Mouse (Mus musculus): ENCODE measurements around the gene Atp10b.
"Not testable (repeated sequence)": the region's sequence is repeated elsewhere in the genome, so short reads cannot be mapped to it uniquely, and the experiment has no call there.

The Atp10b gene

DNA sequence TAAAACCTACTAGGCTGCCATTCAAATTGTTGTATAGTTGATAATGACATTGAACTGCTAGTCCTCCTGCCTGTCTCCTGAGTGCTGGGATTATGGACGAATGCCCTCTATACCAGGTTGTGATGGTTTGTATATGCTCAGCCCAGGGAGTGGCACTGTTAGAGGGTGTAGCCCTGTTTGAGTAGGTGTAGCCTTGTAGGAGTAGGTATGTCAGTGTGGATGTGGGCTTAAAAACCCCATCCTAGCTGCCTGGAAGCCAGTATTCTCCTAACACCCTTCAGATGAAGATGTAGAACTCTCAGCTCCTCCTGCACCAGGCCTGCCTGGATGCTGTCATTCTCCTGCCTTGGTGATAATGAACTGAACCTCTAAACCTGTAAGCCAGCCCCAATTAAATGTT lies at the start of gene Atp10b:
Gene Atp10b, plus strand, starts transcription at position 301 of the 400 bp plus-strand sequence.
- no peak for DNase-seq (ENCODE audit: low spot score)

- DNase-seq (ENCODE audit: low spot score): no peak
Observed at GRCm38 (mm10) chr11:43101357-43101756, 48.3 kb upstream of the Atp10b start.

GRCm38 (mm10) chr11:43125908-43126477 lies 23.7 kb upstream of the Atp10b start:
- peak; percentile 36 for DNase-seq (ENCODE audit: low spot score)

DNA sequence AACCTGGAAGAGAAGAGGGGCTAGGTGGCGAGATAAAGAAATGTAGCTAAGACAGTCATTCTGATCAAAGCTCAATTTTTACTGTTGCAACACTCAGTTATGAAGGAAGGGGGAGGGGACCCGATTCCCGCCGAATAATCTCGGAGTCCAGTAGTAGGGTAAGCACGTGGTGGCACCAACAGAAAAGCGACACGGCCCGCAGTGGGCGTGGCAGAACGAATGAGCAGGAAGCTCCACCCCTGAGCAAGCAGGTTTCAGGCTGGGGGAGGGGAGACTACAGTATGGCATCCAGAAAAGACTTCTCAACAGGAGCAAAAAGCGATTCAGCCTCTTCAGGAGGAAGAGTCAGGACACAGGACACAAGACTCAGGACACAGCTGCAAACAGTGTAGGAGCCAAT lies 23.1 kb upstream of the Atp10b start:
- peak; percentile 23 for DNase-seq (ENCODE audit: low spot score)

DNA sequence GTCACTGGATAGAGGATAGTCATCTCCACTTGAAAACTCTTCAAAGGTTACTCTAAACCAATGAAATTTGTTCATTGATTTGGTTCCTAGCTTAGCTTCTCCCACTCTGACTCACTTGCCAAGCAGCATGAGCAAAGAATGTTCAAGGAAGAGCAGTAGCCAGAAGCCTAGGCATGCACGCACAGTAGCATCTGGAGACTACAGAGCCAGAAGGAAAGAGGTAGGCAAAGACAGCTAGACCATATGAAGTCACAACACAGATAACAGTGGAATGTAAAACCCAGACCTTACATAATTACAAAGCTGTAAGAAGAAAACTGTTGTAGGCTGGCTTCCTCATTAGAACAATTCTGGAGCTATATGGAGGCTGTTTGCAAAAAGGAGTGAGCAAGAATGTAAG lies 8.4 kb upstream of the Atp10b start:
- no peak for DNase-seq (ENCODE audit: low spot score)

DNA sequence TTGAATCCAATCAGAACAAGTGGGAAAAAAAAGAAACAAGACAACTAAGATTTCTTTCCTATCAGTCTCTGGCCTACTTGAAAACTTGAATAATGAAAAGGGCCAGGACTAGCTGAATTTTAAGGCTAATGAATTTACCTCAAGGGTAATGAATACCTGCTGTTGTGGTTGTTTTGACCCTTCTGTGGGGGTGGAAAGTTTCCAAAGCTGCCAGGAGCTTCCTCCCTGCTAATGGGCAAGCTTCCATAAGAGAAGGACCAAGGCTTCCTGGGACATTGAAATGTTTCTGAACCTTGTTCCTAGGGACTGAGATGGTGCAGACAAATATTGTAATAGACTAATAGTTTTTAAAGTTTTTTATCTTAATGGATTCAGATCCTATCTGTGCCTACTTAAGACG lies 6.9 kb upstream of the Atp10b start:
- no peak for DNase-seq (ENCODE audit: low spot score)

DNA sequence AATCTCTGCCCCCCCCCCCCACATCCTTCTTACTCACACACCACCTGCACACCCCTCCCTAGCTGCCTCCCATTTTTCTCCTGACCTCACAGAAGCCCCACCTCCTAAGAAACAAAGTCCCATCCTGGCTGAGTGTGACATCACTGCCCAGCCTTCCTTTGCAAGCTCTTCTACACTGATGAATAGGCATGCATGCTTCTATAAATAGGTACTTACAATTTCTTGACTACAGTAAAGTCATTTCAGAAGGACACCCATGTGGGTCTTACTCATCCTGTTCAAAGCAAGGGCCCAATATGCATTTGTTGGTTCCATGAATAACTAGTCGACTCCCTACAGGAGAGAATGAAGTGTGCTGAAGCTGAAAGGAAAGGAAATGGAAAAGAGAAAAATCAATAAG lies 5.5 kb upstream of the Atp10b start:
- DNase-seq (ENCODE audit: low spot score): no peak

- not testable (repeated sequence) for DNase-seq (ENCODE audit: low spot score)
Observed at GRCm38 (mm10) chr11:43144882-43145281, 4.8 kb upstream of the Atp10b start.

DNA sequence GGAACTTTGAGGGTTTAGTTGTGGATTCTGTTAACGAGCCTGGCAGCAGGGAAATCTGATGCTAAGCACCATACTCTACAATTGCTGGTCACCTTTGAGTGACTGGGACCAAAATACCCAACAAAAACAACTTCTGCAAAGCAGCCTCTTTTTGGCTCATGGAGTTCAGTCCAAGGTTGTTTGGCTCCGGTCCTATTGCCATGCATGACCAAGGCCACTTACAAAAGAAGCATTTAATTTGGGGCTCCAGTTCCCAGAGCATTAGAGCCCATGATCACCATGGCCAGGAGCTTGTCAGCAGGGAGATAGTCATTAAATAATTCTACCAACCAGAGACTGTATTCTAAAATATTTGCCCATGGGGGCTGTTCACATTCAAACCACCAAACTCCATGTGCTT lies 2.3 kb upstream of the Atp10b start:
- DNase-seq (ENCODE audit: low spot score): no peak

DNA sequence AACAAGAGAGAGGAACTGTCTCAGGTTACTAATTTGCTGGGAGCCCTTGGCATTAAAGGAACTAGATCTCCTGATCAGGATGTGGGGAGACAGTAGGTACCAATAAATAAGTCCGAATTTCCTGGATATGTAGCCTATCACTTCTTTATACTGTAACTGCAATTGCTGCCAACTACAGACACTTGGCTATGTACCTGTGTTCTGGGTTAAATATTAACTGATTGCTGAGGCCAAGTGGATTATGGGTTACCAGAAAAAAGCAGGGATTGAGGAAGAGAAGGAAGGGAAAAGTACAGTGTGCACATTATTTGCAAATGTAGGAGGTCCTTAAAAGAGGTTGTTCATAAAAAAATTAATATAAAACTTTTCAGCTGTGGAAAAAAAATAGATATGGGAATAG lies 1.3 kb upstream of the Atp10b start:
- no peak for DNase-seq (ENCODE audit: low spot score)

- DNase-seq (ENCODE audit: low spot score): no peak
Observed at GRCm38 (mm10) chr11:43155004-43155403, 5.3 kb downstream of the Atp10b start.

DNA sequence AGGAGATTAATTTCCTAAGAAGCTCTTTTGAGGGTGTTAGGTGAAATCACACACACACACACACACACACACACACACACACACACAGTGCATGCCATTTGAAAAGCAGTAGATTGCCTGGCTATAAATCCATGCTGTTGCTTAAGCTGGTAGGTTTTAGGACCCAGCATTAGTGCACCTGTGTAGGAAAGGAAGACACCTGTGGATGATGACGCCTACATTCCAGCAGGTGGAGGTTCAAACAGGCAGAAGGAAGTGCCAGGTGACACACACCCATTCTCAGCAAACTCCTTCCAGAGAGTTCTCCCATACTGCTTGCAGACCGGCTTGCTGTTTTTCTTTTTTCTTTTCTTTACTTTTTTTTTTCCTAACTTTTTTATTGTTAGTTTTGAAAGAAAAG lies 5.7 kb downstream of the Atp10b start:
- no peak for DNase-seq (ENCODE audit: low spot score)

- DNase-seq (ENCODE audit: low spot score): no peak
Observed at GRCm38 (mm10) chr11:43158814-43159213, 9.1 kb downstream of the Atp10b start.

DNA sequence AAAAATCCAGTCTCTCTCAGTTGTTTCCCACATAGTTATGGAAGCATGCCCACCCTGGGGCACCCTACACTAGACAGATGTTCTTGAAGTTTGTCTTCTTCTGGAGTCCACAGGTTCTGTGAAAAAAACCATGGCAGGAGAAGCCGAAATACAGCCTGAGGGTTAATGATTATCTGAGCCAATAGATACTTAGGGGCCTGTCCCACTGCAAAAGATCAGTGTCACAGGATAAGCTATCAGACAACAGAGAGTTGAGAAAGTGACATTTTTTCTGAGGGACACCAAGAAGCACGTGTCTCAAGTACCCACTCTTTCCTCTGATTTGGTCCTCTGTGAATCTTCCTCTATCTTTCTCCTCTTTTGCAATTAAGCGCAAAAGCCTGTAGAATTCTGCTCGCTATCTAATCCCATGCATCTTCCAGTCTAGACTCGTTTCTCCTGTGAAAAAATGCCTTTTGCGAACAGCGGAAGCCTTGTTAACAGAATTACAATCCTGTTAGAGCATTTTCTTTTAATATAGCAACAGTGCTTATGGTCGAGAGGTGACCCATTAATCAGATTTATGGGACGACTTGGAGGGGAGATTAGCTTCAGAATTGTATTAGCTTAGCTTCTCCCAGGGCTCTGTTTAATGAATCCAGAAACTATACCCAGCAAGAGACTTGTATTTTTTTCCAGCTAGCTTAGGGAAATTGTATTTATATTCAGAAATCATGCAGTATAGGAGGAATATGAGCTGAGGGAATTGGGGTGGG lies 10.7 kb downstream of the Atp10b start:
- no peak for DNase-seq (ENCODE audit: low spot score)

DNA sequence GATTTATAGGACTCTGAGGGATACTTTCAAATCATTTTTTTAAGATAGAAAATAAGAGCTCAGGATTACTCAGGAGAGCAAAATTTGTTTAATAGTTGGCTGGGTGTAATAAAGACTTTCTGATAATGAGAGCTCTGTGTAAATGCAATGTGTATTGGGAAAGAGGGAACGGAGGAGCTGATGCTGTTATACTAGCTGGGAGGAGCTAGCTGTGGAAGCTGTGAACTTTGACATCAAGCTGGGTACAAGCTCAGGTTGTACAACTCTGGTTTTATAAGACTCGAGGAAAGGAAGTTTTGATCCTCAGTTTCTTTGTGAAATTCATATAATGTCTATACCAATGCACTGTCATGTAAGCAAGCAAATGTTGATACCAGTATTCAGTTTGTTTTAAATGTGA lies 20.9 kb downstream of the Atp10b start:
- DNase-seq (ENCODE audit: low spot score): no peak

DNA sequence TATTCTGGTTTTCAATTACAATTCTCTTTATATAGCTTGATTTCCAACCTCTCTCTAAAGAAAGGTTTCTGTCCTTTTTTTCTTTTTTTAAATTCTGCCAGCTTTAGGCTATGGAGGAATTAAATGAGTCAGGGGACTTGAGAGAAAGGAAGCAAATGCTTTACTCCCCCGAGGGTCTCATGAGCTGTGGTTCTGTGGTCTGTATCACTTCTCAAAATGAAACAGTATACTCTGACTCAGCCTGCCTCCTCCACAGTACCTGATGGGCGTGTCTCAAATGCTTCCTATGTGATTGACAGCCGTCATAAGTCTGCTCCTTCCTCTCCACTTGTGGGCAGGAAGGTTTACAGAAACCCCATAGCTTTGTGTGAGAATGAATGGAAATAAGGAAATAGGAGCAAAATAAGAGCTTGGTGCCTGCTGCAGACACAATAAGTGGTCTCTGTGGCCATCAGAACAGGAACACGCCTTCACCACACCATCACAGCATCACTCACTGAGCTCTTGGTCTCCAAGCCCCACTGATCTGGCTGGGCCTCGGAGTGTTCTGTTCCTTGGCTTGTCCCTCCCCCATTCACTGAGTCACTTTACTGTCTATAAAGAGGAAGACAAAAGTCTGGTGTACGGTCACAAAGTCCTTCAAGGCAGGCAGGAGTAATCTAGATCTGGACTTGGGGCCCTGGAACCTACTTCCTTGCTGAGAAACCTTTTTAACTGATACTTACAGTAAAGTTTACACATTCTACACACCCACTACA lies 24.9 kb downstream of the Atp10b start:
- DNase-seq (ENCODE audit: low spot score): no peak

DNA sequence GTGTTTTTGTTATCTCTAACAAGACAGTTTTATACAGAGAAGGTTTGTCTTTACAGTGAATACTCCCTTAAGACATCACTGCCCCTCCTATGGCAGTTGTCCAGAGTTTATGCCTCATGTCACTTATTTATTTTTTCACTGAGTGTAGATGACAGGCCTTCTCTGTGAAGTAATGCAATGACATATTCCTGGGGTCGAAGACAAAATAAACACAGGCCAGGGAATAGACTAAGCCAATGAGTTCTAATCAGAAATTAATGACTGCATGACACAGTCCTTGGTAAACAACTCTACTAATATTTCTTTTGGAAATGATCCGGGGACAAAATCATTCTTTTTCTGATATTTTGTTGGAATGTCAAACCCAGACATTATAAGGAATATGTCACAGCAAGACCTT lies 32.7 kb downstream of the Atp10b start:
- DNase-seq (ENCODE audit: low spot score): no peak

- DNase-seq (ENCODE audit: low spot score): peak; percentile 10
Observed at GRCm38 (mm10) chr11:43182816-43183215, 33.1 kb downstream of the Atp10b start.

DNA sequence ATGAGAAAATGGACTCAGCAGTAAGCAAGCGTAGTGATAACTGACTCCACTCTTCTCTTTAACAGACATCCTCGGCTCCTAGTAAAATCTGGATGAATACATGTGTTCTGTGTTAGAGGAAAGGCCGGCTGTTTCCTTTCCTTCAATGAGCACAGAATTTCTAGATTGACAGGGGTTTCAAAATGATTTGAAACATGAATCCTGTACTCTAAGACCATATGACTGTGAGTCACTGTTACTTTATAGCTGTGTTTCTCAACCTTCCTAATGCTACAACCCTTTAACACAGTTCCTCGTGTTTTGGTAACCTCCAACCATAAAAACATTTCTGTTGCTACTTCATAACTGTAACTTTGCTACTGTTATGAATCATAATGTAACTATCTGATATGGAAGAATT lies 33.8 kb downstream of the Atp10b start:
- DNase-seq (ENCODE audit: low spot score): no peak

- DNase-seq (ENCODE audit: low spot score): no peak
Observed at GRCm38 (mm10) chr11:43186291-43186690, 36.6 kb downstream of the Atp10b start.

- no peak for DNase-seq (ENCODE audit: low spot score)
Observed at GRCm38 (mm10) chr11:43189817-43190593, 40.3 kb downstream of the Atp10b start.

GRCm38 (mm10) chr11:43198811-43199210 lies 49.1 kb downstream of the Atp10b start:
- no peak for DNase-seq (ENCODE audit: low spot score)
